Mouse (Mus musculus) layer of hippocampus, postnatal 10 days (tissue): ENCODE data around the gene Gstm4. TPM values are rescaled to one million over a fixed set of nuclear protein-coding genes. Genes with fewer than 3 reads are reported as not detected.
"Not testable (repeated sequence)": the region's sequence is repeated elsewhere in the genome, so short reads cannot be mapped to it uniquely, and the experiment has no call there.

Source experiments
- DNase-seq, 2 experiments: peaks; one replicate each; pipeline ENCODE4 v3.0.0; 2021; ENCODE audit warnings: low spot score in 2 of 2
- total RNA-seq, 2 experiments: library from RNA; stranded (reverse); gene quantifications; 2 replicates each; pipeline ENCODE4 v1.2.3; 2021

The Gstm4 gene
- total RNA-seq, 2 experiments from 2014 or later, result 13.4 TPM

DNA sequence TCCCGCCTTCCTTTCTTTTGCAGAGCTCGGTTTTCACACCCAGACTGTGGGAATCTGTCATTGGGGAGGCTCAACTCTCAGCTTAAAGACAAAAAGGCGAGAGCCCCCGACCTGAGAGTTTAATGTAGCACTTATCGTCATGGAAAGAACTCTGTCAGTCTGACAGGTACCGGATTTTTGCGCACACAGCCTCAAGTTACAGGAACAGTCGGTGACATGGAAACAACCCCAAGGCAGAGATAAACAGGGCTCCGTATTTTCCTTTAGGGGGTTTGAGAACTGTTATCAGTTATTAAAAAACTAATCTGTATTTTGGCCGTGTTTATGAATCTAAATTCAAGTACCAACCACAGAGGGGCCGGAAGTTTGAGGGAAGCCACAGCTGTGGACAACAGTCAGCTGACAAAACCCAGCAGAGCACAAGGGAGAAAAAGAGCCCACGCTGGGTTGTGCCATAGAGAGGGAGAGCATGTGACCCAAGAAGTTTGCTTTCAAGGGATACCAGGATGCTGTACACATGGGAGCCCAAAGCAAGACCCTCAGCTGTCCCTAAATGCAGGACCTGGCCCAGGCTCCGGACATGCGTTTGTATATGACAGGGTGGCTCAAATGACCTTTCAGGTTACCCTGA, 26.4 kb downstream of the Gstm4 start:
- peak in 1 of 2 experiments; percentile 20 for DNase-seq

GRCm38 (mm10) chr3:108017473-108018189, 27.1 kb downstream of the Gstm4 start, which contains the start of gene Gstm1:
Gene Gstm1, minus strand, starts transcription at chr3:108017973.
- DNase-seq, result peak; percentile 95

GRCm38 (mm10) chr3:108016468-108016867, 28.2 kb downstream of the Gstm4 start:
- not testable (repeated sequence) for DNase-seq

DNA sequence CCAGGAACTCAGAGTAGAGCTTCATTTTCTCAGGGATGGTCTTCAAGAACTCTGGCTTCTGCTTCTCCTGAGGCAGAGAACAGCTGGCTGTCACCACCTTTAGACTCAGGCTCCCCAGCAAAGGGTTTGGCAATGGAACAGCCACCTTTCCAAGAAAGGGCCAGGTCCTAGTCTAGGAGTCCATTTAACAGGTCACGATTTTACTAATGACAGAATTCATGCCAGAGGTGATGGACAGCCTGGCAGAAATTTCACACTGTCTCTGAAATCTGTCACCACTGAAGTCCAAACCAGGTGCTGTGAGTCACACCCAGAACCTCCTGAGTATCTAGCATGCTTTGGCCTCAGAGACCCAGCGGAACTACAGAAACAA, 29.7 kb downstream of the Gstm4 start:
- no peak for DNase-seq

DNA sequence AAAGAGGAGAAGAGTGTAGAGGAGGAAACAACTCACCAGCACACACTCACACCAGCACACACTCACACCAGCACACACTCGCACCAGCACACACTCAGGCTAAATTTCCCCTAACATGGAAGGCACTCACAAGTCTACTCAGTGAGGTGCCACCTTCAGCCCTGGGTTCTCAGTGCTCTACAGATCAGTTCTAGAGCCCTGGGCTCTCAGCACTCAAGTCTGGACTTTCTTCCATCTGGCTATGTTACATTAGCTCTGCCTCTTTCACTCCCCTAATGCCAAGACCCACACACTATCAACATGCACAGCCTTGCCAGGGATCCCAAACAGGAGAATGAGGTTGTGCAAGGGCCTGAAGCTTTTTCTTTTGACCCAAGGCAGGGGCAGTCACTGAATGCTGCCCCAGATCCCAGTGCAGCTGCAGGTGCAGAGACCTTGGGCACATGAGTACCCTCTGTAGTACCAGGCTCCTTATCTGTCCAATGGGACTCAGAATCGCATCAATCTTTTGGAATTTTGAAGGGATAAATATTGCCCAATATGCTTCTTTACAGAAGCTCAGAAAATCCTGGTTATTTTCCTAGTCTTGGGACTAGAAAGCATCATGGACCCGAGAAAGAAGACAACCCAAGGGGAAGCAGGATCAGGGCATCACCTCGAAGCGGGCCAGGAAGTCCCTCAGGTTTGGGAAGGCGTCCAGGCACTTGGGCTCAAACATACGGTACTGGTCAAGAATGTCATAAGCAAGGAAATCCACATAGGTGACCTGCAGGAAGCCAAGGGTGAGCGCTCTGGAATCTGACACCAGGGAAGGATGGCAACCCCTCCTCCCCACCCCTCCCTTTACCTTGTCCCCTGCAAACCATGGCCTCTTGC, 30.4 kb downstream of the Gstm4 start:
- no peak for DNase-seq

DNA sequence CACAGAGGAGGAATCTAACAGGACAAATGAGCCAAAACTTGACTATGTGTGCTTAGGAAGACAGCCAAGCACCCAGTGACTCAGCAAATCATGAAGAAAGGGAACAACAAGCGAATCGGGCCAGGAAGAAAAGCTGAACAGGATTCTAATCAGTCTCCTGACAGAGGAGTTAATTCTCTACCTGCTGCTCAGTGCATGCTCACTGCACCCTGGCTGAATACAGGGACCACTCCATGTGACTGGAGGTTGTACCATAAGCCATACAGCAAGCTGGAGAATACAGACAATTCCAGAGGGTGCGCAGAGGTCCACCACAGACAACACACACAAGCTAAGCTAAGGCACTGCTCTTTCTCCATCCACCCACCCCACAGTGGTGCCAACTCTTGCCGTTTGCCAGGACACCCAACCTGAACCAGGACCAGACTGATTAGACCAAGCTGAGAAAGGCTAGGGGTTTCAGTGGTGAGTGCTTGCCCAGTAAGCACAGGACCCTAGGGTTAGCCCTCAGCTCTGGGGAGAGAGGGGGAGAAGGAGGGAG, 31.3 kb downstream of the Gstm4 start:
- peak; percentile 45 to 48 for DNase-seq

GRCm38 (mm10) chr3:108011558-108011957, 33.1 kb downstream of the Gstm4 start:
- no peak for DNase-seq

DNA sequence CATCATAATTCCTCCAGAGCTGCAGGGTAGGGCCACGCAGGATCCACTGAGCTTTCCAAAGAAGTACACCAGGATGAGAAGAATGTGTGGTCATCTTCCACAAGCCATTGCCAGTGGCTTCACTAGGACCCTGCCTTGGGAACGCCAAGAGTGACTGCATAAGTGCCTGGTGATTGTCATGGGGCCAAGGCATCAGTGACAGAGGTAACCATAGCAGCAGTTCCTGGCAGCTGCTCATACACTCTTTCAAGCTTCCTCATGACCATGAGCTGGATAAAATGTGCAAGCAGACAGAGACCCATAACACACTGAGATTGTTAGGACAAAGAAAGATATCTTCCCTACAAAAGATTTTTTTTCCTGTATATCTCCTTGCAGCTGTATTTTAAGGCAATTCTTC, 34.4 kb downstream of the Gstm4 start:
- DNase-seq, result peak; percentile 57 to 67

DNA sequence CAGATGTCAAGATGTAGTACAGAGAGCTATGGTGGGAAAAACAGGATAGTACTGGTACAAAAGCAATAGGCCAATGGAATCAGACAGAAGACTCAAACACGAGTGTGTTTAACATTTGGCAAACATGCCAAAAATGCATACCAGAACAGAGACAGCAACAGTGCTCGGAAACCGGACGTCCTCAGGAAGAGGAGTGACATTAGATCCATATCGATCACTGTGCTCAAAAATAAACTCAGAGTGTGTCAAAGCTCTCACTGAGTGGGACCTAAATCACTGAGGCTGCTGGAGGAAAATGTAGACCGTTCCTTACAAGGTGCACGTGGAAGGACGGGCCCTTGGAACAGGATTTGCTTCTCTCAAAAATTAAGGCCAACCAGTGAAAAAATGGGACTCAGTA, 42.7 kb downstream of the Gstm4 start:
- DNase-seq, result no peak

GRCm38 (mm10) chr3:107999491-107999890, 45.2 kb downstream of the Gstm4 start:
- DNase-seq, result no peak

- no peak for DNase-seq
Measured at GRCm38 (mm10) chr3:107998591-107998990, 46.1 kb downstream of the Gstm4 start.

GRCm38 (mm10) chr3:107996576-107996975, 48.1 kb downstream of the Gstm4 start:
- no peak for DNase-seq

DNA sequence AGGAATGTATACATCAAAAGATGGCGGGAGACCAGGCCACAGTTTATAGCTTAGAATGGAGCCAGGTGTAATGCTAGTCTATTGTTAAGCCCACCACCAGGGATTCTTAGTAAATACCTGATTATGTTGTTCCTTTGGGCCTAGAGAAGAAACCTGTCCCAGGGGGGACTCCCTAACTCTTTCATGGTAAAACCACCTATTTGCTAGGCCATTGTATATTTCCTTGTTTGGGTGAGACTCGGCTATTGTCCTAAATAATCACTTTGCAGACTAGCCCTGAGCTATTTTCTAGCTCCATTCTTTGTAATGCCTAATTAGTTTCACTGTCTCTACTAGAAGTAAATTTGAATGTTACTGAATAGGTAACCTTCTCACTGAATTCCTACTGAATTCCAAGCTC, 48.7 kb downstream of the Gstm4 start:
- DNase-seq, result not testable (repeated sequence)

Other genes starting within 250 kb of the Gstm4 start
- not detected for gene Eps8l3, start 167.7 kb downstream of the Gstm4 start, total RNA-seq
- 100 to 1,000 TPM; 156 to 161 TPM for gene Gstm5, start 149.1 kb downstream of the Gstm4 start, total RNA-seq
- 10 to 100 TPM; 60.7 to 70.1 TPM for gene Gstm7, start 113.1 kb downstream of the Gstm4 start, total RNA-seq
- gene Gstm6, start 101.1 kb downstream of the Gstm4 start, total RNA-seq, result 10 to 100 TPM in 1 of 2 experiments, 1 to 10 TPM in 1; 8.8 to 12.0 TPM
- gene Gstm3, start 75.6 kb downstream of the Gstm4 start, total RNA-seq, result not detected
- gene Gstm2, start 58.4 kb downstream of the Gstm4 start, total RNA-seq, result 1 to 10 TPM; 2.3 to 4.0 TPM
- gene Gstm1, start 26.9 kb downstream of the Gstm4 start, total RNA-seq, result 100 to 1,000 TPM in 1 of 2 experiments, 10 to 100 TPM in 1; 94.4 to 102 TPM
- 10 to 100 TPM; 48.4 to 58.8 TPM for gene Ampd2, start 41.8 kb upstream of the Gstm4 start, total RNA-seq
- not detected for gene Gnat2, start 47.9 kb upstream of the Gstm4 start, total RNA-seq
- gene Gnai3, start 101.3 kb upstream of the Gstm4 start, total RNA-seq, result 10 to 100 TPM; 54.7 to 59.4 TPM
- gene Gpr61, start 110.0 kb upstream of the Gstm4 start, total RNA-seq, result 10 to 100 TPM; 14.5 to 15.0 TPM
- 10 to 100 TPM; 36.9 to 37.2 TPM for gene Amigo1, start 141.4 kb upstream of the Gstm4 start, total RNA-seq
- gene Cyb561d1, start 156.3 kb upstream of the Gstm4 start, total RNA-seq, result 10 to 100 TPM; 10.6 to 11.2 TPM
- gene Atxn7l2, start 166.0 kb upstream of the Gstm4 start, total RNA-seq, result 10 to 100 TPM; 21.1 to 26.1 TPM
- gene Sypl2, start 181.8 kb upstream of the Gstm4 start, total RNA-seq, result 1 to 10 TPM; 1.2 to 1.6 TPM
- 10 to 100 TPM; 84.5 to 91.8 TPM for gene Psma5, start 212.0 kb upstream of the Gstm4 start, total RNA-seq
- gene Sort1, start 239.2 kb upstream of the Gstm4 start, total RNA-seq, result 100 to 1,000 TPM; 181 to 182 TPM